In the genomic region with DNA sequence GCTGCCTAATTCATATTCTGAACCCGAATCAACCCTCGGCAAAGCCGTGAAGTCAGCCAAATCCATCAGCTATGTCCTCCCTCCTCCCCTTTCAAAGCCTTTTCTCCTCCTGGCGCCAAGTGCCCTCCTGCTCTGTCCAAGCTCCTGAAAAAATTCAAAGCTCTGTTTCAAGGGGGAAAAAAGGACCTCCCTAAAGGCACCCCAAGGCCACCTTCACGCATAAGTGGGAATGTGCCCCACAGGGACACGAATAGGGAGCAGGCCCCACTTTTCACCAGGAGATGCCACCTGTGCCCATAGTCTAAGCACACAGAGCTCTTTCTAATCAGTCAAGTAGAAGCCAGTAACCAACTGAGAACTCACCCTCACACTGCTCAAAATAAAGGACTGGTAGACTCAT, we compare ENCODE assay signal across 17 mouse cellular contexts.
DNase-seq lines count a peak whose midpoint lies in the region; ATAC-seq and TF ChIP-seq lines count a peak whose summit lies in the region.
"Had no signal": no experiment of that assay in that cellular context is flagged by ENCODE, and none has a peak within 500 bp of the region (broad histone marks: within the 10 kb centered on the region; RNA-seq: fewer than 3 reads in every experiment).

No protein-coding gene starts in this region.

- no peak overlapping the region for H3K4me2 ChIP-seq in midbrain, embryonic 16.5 days (ENCODE audit: low read length)
- H3K4me2 ChIP-seq: heart, embryonic 15.5 days; limb, embryonic 13.5 days; neural tube, embryonic 15.5 days had no signal

- H3K9me3 ChIP-seq in midbrain, embryonic 16.5 days (replicated peaks; ENCODE audit: control insufficient read depth, low read length, poor library complexity, severe bottlenecking), result no peaks in the 10 kb centered on the region
- H3K9me3 ChIP-seq: heart, embryonic 15.5 days; limb, embryonic 13.5 days; neural tube, embryonic 15.5 days had no signal

- no peak for TF ChIP-seq POLR2A in liver, adult 2 months (IDR thresholded peaks at IDR 0.05; ENCODE audit: extremely low read depth, insufficient read depth, low read length)

- no peak overlapping the region for H3K4me3 ChIP-seq in liver, adult 2 months (ENCODE audit: insufficient read depth, low read depth, low read length)
- H3K4me3 ChIP-seq in midbrain, embryonic 16.5 days (ENCODE audit: low read depth, low read length), result no peak overlapping the region
- H3K4me3 ChIP-seq: erythroblast, embryonic 14.5 days; heart, embryonic 15.5 days; limb, embryonic 13.5 days; neural tube, embryonic 15.5 days had no signal

- WGBS in liver, adult 2 months, result 82% methylated on average over 6 of the region's 6 CpGs
- 34% methylated on average over 6 of the region's 6 CpGs for WGBS in midbrain, embryonic 16.5 days

- no peaks in the 10 kb centered on the region for H3K36me3 ChIP-seq in liver, adult 2 months (ENCODE audit: control insufficient read depth, insufficient read depth, low read length)
- H3K36me3 ChIP-seq in midbrain, embryonic 16.5 days (ENCODE audit: control insufficient read depth, insufficient read depth, low read length), result no peaks in the 10 kb centered on the region
- H3K36me3 ChIP-seq: heart, embryonic 15.5 days; limb, embryonic 13.5 days; neural tube, embryonic 15.5 days had no signal

- H3K4me1 ChIP-seq in liver, adult 2 months (ENCODE audit: control insufficient read depth, insufficient read depth, low read length), result no peaks in the 10 kb centered on the region
- H3K4me1 ChIP-seq in midbrain, embryonic 16.5 days (ENCODE audit: control insufficient read depth, insufficient read depth, low read length), result peaks cover 8% of the 10 kb centered on the region; the same call in 1 of the 2 replicates
- H3K4me1 ChIP-seq: heart, embryonic 15.5 days had no signal

- no peak for TF ChIP-seq CTCF in liver, adult 2 months (IDR thresholded peaks at IDR 0.05; ENCODE audit: low read depth, low read length)

- H3K9ac ChIP-seq in liver, adult 2 months (ENCODE audit: low read depth, low read length), result no peak overlapping the region
- H3K9ac ChIP-seq in midbrain, embryonic 16.5 days (ENCODE audit: low read depth, low read length), result no peak overlapping the region
- H3K9ac ChIP-seq: heart, embryonic 15.5 days; limb, embryonic 13.5 days; liver, postnatal 0 days; neural tube, embryonic 15.5 days had no signal

- peak; percentile 13 for DNase-seq in liver, adult 2 months (ENCODE audit: extremely low read depth, low read depth, low spot score)
- DNase-seq in liver, result no peak
- DNase-seq in cerebellum, adult 11-12 months, result peak; percentile 67
- peak; percentile 77 for DNase-seq in cerebellum, adult 9-11 months
- no peak for DNase-seq in layer of hippocampus, postnatal 25 days (ENCODE audit: extremely low spot score in 1 of 2, low spot score in 1 of 2)
- DNase-seq in lung, postnatal 25 days (ENCODE audit: low spot score), result no peak
- DNase-seq: adrenal gland, adult 2 months; heart, adult 11 months; liver, postnatal 0 days had no signal

- no peaks in the 10 kb centered on the region for H3K79me2 ChIP-seq in liver, adult 2 months (ENCODE audit: control insufficient read depth, insufficient read depth, low read length)

- no peak overlapping the region for H3K27ac ChIP-seq in liver, adult 2 months (replicated peaks; ENCODE audit: insufficient read depth, low read depth, low read length)
- no peak overlapping the region for H3K27ac ChIP-seq in midbrain, embryonic 16.5 days (ENCODE audit: low read length)
- H3K27ac ChIP-seq: heart, embryonic 15.5 days; limb, embryonic 13.5 days; macrophage; neural tube, embryonic 15.5 days had no signal

- H3K27me3 ChIP-seq in liver, adult 2 months (ENCODE audit: control insufficient read depth, insufficient read depth, low read length), result no peaks in the 10 kb centered on the region
- H3K27me3 ChIP-seq in midbrain, embryonic 16.5 days (ENCODE audit: control insufficient read depth, insufficient read depth, low read depth, low read length), result no peaks in the 10 kb centered on the region
- H3K27me3 ChIP-seq: heart, embryonic 15.5 days; limb, embryonic 13.5 days; neural tube, embryonic 15.5 days had no signal

- peak; percentile 66 for ATAC-seq in midbrain, embryonic 16.5 days
- ATAC-seq: CD4-positive, CD25-positive, alpha-beta regulatory T cell, adult 4 months; inflammation-experienced regulatory T-cells, adult 6 months; liver, postnatal 0 days had no signal

Comparison
In these comparisons a context has a peak if more than half of its experiments do, and no peak if none do; other contexts are left out.
1. DNase-seq: peak in liver, adult 2 months (single experiment), cerebellum, adult 11-12 months (single experiment) and cerebellum, adult 9-11 months (single experiment); none in liver (single experiment), layer of hippocampus, postnatal 25 days (0 of 2) and lung, postnatal 25 days (single experiment).